8 mouse cellular contexts compared by ENCODE assay signal in genomic region chrX:48694864-48695371, GRCm38 (mm10). TPM values are rescaled to one million over a fixed set of nuclear protein-coding genes. Genes with fewer than 3 reads are reported as not detected.
A peak's percentile ranks its signal among the peaks of the same experiment; 100 is the strongest.
DNase-seq lines count a peak whose midpoint lies in the region; ATAC-seq and TF ChIP-seq lines count a peak whose summit lies in the region.

Rbmx2 (plus strand) TSS chrX:48695004.

- H3K9me3 ChIP-seq in forebrain, embryonic 10.5 days: no peaks in the 10 kb centered on the region
- H3K9me3 ChIP-seq in heart, embryonic 15.5 days (replicated peaks): no peaks in the 10 kb centered on the region
- no peaks in the 10 kb centered on the region for H3K9me3 ChIP-seq in liver, embryonic 14.5 days (ENCODE audit: control insufficient read depth, low read length)
- H3K9me3 ChIP-seq in neural tube, embryonic 11.5 days (ENCODE audit: control insufficient read depth, low read length): no peaks in the 10 kb centered on the region
- no peaks in the 10 kb centered on the region for H3K9me3 ChIP-seq in stomach, postnatal 0 days (ENCODE audit: control insufficient read depth, low read length)

- peak within 1 kb of the TSS; percentile 67 for H3K4me2 ChIP-seq in heart, embryonic 15.5 days
- H3K4me2 ChIP-seq in liver, embryonic 14.5 days (ENCODE audit: low read depth): peak within 1 kb of the TSS; percentile 71
- H3K4me2 ChIP-seq in neural tube, embryonic 11.5 days (ENCODE audit: low read depth): peak within 1 kb of the TSS; percentile 37
- peak within 1 kb of the TSS; percentile 52 for H3K4me2 ChIP-seq in stomach, postnatal 0 days (replicated peaks; ENCODE audit: low read depth)

- peak; percentile 93 for ATAC-seq in heart, embryonic 15.5 days (replicated peaks; ENCODE audit: insufficient number of reproducible peaks, insufficient read depth, low FRiP score, low read depth)
- ATAC-seq in liver, embryonic 14.5 days (ENCODE audit: insufficient read depth): peak; percentile 98
- peak; percentile 95 for ATAC-seq in neural tube, embryonic 11.5 days (ENCODE audit: insufficient read depth, low FRiP score, low TSS enrichment)
- ATAC-seq in stomach, postnatal 0 days (ENCODE audit: low FRiP score, low TSS enrichment): peak; percentile 97

- no peak for TF ChIP-seq CTCF in liver, embryonic 14.5 days (IDR thresholded peaks at IDR 0.05; ENCODE audit: low read depth)
- TF ChIP-seq CTCF in stomach, postnatal 0 days (IDR thresholded peaks at IDR 0.05; ENCODE audit: low read depth): no peak

- peak within 1 kb of the TSS; percentile 68 for H3K9ac ChIP-seq in heart, embryonic 15.5 days
- H3K9ac ChIP-seq in liver, embryonic 14.5 days (replicated peaks): peak within 1 kb of the TSS; percentile 70
- H3K9ac ChIP-seq in neural tube, embryonic 11.5 days (ENCODE audit: low read length): peak within 1 kb of the TSS; percentile 58
- peak within 1 kb of the TSS; percentile 56 for H3K9ac ChIP-seq in stomach, postnatal 0 days (ENCODE audit: low read length)

- DNase-seq in CD8-positive naive resting alpha-beta T cell, adult 2 months (ENCODE audit: low read depth in 2 of 2, low spot score in 2 of 2): peak; percentile 80 to 82
- peak; percentile 69 for DNase-seq in c-Kit-positive CD71-negative TER-119-negative erythroid progenitor cells, embryonic 14.5 days (ENCODE audit: low read depth)
- peak; percentile 85 for DNase-seq in forebrain, embryonic 10.5 days (ENCODE audit: extremely low spot score, low spot score)
- peak; percentile 90 to 94 for DNase-seq in kidney, postnatal 25 days
- DNase-seq in liver, embryonic 14.5 days (ENCODE audit: low read depth in 3 of 3, low spot score in 3 of 3): peak; percentile 77 to 83 (median 80)
- peak; percentile 92 for DNase-seq in neural tube, embryonic 11.5 days (ENCODE audit: low spot score)
- DNase-seq in stomach, postnatal 0 days (ENCODE audit: low spot score): peak; percentile 89

- peaks cover 10% of the 10 kb centered on the region for H3K4me1 ChIP-seq in forebrain, embryonic 10.5 days
- H3K4me1 ChIP-seq in heart, embryonic 15.5 days (replicated peaks): no peaks in the 10 kb centered on the region
- H3K4me1 ChIP-seq in liver, embryonic 14.5 days (replicated peaks; ENCODE audit: control insufficient read depth in 2 of 2, insufficient read depth in 2 of 2, low read length in 1 of 2): peaks cover 0 to 9% of the 10 kb centered on the region in 2 experiments; a peak in 2 of 4 replicates
- H3K4me1 ChIP-seq in neural tube, embryonic 11.5 days (ENCODE audit: control insufficient read depth, insufficient read depth, low read length): no peaks in the 10 kb centered on the region
- no peaks in the 10 kb centered on the region for H3K4me1 ChIP-seq in stomach, postnatal 0 days (replicated peaks; ENCODE audit: control insufficient read depth, insufficient read depth)

- no peak for TF ChIP-seq EP300 in liver, embryonic 14.5 days (IDR thresholded peaks at IDR 0.05; ENCODE audit: low read depth)
- no peak for TF ChIP-seq EP300 in stomach, postnatal 0 days (optimal IDR thresholded peaks at IDR 0.05)

- peaks cover 18% of the 10 kb centered on the region for H3K36me3 ChIP-seq in forebrain, embryonic 10.5 days (replicated peaks)
- H3K36me3 ChIP-seq in heart, embryonic 15.5 days: peaks cover 3% of the 10 kb centered on the region; the same call in 1 of the 2 replicates
- H3K36me3 ChIP-seq in liver, embryonic 14.5 days (replicated peaks; ENCODE audit: control insufficient read depth, insufficient read depth, low read depth): no peaks in the 10 kb centered on the region
- no peaks in the 10 kb centered on the region for H3K36me3 ChIP-seq in neural tube, embryonic 11.5 days (ENCODE audit: control insufficient read depth, insufficient read depth, low read length)
- H3K36me3 ChIP-seq in stomach, postnatal 0 days (ENCODE audit: control insufficient read depth, insufficient read depth, low read length): no peaks in the 10 kb centered on the region

- WGBS in forebrain, embryonic 10.5 days: 15% methylated on average over 42 of the region's 42 CpGs
- WGBS in heart, embryonic 15.5 days: 15% methylated on average over 42 of the region's 42 CpGs
- WGBS in liver, embryonic 14.5 days (ENCODE audit: insufficient replicate concordance): 8% methylated on average over 42 of the region's 42 CpGs
- 15% methylated on average over 42 of the region's 42 CpGs for WGBS in neural tube, embryonic 11.5 days
- WGBS in stomach, postnatal 0 days: 10% methylated on average over 22 of the region's 42 CpGs

- peak within 1 kb of the TSS; percentile 68 for H3K4me3 ChIP-seq in forebrain, embryonic 10.5 days
- H3K4me3 ChIP-seq in heart, embryonic 15.5 days: peak within 1 kb of the TSS; percentile 62
- H3K4me3 ChIP-seq in liver, embryonic 14.5 days (ENCODE audit: insufficient read depth in 1 of 2, low read depth in 2 of 2, low read length in 2 of 2): peak within 1 kb of the TSS; percentile 74 to 89
- H3K4me3 ChIP-seq in neural tube, embryonic 11.5 days (ENCODE audit: low read depth, low read length): peak within 1 kb of the TSS; percentile 59
- peak within 1 kb of the TSS; percentile 57 for H3K4me3 ChIP-seq in stomach, postnatal 0 days (ENCODE audit: low read depth, low read length)

- no peaks in the 10 kb centered on the region for H3K27me3 ChIP-seq in forebrain, embryonic 10.5 days (ENCODE audit: poor library complexity, severe bottlenecking)
- no peaks in the 10 kb centered on the region for H3K27me3 ChIP-seq in heart, embryonic 15.5 days
- H3K27me3 ChIP-seq in liver, embryonic 14.5 days (ENCODE audit: control insufficient read depth, insufficient read depth, low read length): no peaks in the 10 kb centered on the region
- no peaks in the 10 kb centered on the region for H3K27me3 ChIP-seq in neural tube, embryonic 11.5 days (ENCODE audit: control insufficient read depth, insufficient read depth, low read length)
- H3K27me3 ChIP-seq in stomach, postnatal 0 days (ENCODE audit: control insufficient read depth, insufficient read depth, low read length): no peaks in the 10 kb centered on the region

- peak within 1 kb of the TSS; percentile 86 for H3K27ac ChIP-seq in forebrain, embryonic 10.5 days
- H3K27ac ChIP-seq in heart, embryonic 15.5 days: no peak within 1 kb of the TSS
- H3K27ac ChIP-seq in liver, embryonic 14.5 days: peak within 1 kb of the TSS; percentile 85
- no peak within 1 kb of the TSS for H3K27ac ChIP-seq in neural tube, embryonic 11.5 days (ENCODE audit: low read depth, low read length)
- no peak within 1 kb of the TSS; the same call in 1 of the 2 replicates for H3K27ac ChIP-seq in stomach, postnatal 0 days (replicated peaks)

RNA-seq across cellular contexts. Expression of gene Rbmx2, which starts in this region (rescaled TPM):
- 31.2 and 32.3 TPM in 2 replicates for polyA plus RNA-seq in forebrain, embryonic 10.5 days (2016; fragmentation: Nextera tagmentation; extraction: Ambion mirVana)
- polyA plus RNA-seq in heart, embryonic 15.5 days (2015; fragmentation: Nextera tagmentation; extraction: Ambion mirVana): 9.8 and 14.5 TPM in 2 replicates
- 4.9 and 10.1 TPM in 2 replicates for polyA plus RNA-seq in liver, embryonic 14.5 days (2012; rRNA removed)
- 13.2 and 15.2 TPM in 2 replicates for polyA plus RNA-seq in liver, embryonic 14.5 days (2014; fragmentation: Nextera tagmentation; extraction: Ambion mirVana)
- polyA plus RNA-seq in neural tube, embryonic 11.5 days (2014; fragmentation: Nextera tagmentation; extraction: Ambion mirVana): 21.8 and 21.9 TPM in 2 replicates
- 11.0 and 12.5 TPM in 2 replicates for polyA plus RNA-seq in stomach, postnatal 0 days (2015; fragmentation: Nextera tagmentation; extraction: Ambion mirVana)

Comparison
In these comparisons a context has a peak if more than half of its experiments do, and no peak if none do; other contexts are left out.
1. H3K27ac ChIP-seq: peak in forebrain, embryonic 10.5 days (single experiment) and liver, embryonic 14.5 days (single experiment); none in heart, embryonic 15.5 days (single experiment), neural tube, embryonic 11.5 days (single experiment) and stomach, postnatal 0 days (single experiment).
2. Peak in every context shown above with its lines, with median percentiles within 50 percentile points of each other: DNase-seq, H3K4me3 ChIP-seq, ATAC-seq, H3K4me2 ChIP-seq and H3K9ac ChIP-seq.